Mouse (Mus musculus) mesoderm, embryonic 11.5 days (tissue): ENCODE results near the gene Olfr1411.
A peak's percentile ranks its signal among the peaks of the same experiment; 100 is the strongest.

ENCODE experiments used
- DNase-seq: peaks from one replicate; pipeline ENCODE4 v3.0.0-alpha.2; 2012; ENCODE audit warnings: low read depth, low spot score

Gene Olfr1411

GRCm38 (mm10) chr1:92594111-92594510 is at the start of gene Olfr1411:
Gene Olfr1411 (plus strand): TSS chr1:92594411.
- no peak for DNase-seq

- DNase-seq: no peak
Observed at GRCm38 (mm10) chr1:92545929-92546328, 48.3 kb upstream of the Olfr1411 start.

GRCm38 (mm10) chr1:92571022-92571421 is 23.2 kb upstream of the Olfr1411 start, which contains the start of gene Olfr1413:
Gene Olfr1413 (plus strand): TSS chr1:92571322.
- no peak for DNase-seq

DNA sequence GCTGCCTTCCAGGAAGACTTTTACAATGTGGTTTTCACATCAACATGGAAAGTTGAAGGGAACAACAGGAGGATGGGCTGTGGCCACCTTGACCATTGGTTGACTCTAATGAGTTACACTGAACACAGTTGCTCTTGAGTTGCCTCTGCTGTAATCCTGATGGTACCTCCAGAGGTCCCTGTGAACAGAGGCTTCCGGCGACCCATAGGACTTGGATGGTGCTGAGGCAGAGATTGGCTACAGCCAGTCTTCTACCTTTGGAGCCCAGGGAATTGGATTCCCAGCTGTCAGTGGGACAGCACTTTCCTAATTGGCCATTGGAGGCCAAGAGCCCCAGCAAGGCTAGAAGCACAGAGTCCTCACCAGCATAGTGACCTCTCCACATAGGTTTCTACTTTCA is 8.7 kb upstream of the Olfr1411 start, which contains the start of gene Olfr1412:
Gene Olfr1412 (plus strand): TSS at position 301 of the 400 bp plus-strand sequence.
- DNase-seq: no peak

DNA sequence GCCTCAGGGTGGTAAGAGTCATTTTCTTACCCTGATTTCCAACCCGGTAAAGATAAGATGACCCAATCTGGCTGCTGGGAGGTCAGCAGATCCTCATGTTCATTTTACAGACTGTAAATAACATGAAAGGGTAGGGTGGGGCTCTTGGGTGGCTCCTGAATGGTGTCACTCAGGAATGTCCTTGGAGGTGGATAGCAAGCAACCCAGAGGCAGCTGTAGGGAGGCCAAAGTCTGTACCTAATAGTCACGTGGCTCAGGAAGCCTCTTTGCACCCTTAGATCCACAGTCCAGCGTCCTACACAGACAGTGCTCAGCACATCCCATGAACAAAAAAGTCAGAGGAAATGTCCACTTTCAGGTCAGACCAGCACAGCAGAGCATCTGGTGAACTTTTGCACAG is 1.8 kb downstream of the Olfr1411 start:
- DNase-seq: no peak

DNA sequence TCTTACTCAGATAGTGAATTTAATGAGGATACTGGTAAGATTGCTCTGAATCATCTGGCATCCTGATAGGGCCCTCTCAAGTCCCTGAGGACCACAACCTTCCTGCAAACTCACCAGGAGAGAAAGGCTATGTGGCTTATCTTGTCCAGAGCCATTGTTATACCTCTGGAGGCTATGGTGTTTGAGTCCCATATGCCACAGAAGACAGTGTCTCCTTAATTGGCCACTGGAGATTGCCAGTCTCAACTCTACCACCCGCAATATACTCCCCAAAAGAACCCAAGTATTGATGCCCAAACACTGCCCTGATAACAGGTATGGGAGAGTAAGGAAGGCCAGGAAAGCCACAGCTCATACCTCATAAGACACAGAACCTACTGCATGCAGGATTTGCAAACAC is 11.3 kb downstream of the Olfr1411 start, which contains the start of gene Olfr1410:
Gene Olfr1410 (plus strand): TSS at position 301 of the 400 bp plus-strand sequence.
- DNase-seq: no peak

- no peak for DNase-seq
Observed at GRCm38 (mm10) chr1:92607711-92608110, 13.5 kb downstream of the Olfr1411 start.

DNA sequence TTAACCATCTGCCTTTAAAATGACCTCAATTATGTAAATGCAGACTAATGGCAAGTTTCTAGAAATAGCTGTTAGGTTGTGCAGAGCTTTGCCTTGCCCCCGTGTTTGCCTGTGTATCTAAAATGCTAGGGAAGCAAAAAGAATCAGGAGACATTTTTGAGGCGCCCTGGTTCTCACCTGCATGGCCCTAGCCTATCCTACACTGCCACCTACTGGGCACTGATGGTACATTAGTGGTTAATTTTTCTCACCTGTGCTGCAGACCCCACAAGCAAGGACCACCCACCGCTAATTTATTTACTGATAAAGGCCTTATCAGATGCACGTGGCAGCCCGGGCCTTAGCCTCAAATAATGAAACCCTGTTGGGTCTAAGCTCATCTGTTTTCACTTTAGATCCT is 16.8 kb downstream of the Olfr1411 start:
- DNase-seq: peak; percentile 70

GRCm38 (mm10) chr1:92613175-92613574 is 19.0 kb downstream of the Olfr1411 start:
- DNase-seq: no peak

GRCm38 (mm10) chr1:92614516-92614915 is 20.3 kb downstream of the Olfr1411 start:
- DNase-seq: peak; percentile 36

GRCm38 (mm10) chr1:92616046-92616445 is 21.8 kb downstream of the Olfr1411 start:
- no peak for DNase-seq

GRCm38 (mm10) chr1:92617488-92617887 is 23.3 kb downstream of the Olfr1411 start, which contains the start of gene Olfr12:
Gene Olfr12 (plus strand): TSS chr1:92617788.
- no peak for DNase-seq

DNA sequence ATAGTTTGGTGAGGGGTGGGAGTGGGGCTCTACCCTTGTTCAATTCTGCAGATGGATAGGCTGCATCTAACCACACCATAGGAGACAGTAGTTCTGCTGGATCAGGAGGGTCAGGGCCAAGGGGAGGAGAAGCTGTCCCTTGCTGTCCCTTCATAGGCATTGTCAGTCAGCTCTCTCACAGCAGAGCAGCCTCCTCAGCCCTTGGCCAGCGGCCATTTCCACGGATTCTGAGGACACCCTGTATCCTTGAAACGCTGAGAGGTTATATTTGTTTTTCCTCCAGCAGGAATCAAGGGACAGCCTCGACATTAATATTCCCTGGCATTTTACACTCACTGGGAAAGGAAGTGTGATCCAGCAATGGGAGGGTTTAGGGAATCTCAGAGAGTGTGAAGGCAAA is 24.1 kb downstream of the Olfr1411 start:
- DNase-seq: no peak

DNA sequence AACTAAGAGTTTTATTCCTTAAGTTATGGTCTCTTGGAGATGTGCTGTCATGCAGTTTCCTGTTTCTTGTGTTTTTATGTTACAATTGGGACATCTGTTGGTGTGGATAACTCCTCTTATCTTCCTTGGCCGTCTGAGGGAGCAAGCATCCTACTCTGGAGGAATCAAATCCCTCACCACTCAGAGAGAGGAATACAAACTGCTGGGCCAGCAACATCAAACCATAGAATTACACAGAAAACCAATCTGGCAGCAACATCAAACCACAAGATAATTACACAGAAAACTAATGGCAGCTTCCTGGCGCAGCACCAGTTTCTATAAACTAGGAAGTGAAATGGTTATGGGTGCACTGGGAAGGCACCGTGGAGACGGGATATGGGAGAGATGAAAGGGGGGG is 34.0 kb downstream of the Olfr1411 start:
- DNase-seq: no peak

GRCm38 (mm10) chr1:92632196-92632595 is 38.0 kb downstream of the Olfr1411 start:
- no peak for DNase-seq

DNA sequence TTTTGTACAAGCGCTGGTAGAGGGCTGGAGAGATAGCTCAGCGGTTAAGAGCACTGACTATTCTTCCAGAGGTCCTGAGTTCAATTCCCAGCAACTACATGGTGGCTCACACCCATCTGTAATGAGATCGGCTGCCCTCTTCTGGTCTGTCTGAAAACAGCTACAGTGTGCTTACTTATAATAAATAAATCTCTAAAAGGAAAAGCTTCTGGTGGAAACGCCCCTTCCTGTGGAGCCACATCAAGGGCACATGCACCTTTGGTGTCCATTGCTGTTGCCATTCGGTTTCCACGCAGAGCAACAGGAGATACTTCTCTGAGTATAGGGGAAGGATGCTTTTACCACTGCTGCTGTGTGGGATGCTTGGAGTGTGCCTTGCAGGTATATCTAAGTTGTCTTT is 38.7 kb downstream of the Olfr1411 start:
- DNase-seq: no peak

DNA sequence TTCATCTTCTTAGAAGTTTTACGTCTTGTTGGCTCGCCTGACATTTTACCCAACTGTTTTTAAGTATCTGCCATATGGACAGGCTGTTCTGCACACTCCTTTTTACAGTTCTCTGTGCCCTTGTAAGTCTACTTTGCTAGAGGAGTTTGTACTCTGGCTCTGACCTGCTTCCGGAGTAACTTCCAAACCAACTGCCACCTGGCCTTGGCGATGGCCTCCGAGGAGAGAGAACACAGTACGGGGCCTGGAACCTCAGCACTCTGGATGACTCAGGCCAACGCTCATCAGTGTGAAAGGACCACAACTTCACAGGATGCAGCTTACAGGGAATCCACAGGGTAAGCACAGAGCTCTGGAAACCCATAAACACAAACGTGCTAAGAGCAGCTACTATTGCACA is 39.5 kb downstream of the Olfr1411 start:
- no peak for DNase-seq

DNA sequence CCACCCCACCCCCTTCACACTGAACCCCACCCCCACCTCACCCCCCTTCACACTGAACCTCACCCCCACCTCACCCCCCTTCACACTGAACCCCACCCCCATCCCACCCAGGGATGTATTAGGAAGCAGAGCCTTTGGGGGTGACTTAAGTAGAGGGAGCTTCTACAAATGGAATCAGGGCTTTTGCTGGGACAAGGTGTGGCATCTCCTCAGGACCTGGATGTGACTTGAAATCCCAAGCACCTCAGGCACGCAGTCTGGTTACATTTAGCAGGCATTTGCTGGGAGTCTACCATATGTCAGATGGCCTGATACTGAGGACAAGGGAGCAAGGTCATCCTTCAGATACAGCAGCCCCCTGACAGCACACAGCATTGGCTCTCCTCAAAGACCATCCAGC is 40.4 kb downstream of the Olfr1411 start:
- no peak for DNase-seq

GRCm38 (mm10) chr1:92634976-92635599 is 40.9 kb downstream of the Olfr1411 start:
- DNase-seq: peak; percentile 47

- no peak for DNase-seq
Observed at GRCm38 (mm10) chr1:92636015-92636414, 41.8 kb downstream of the Olfr1411 start.

GRCm38 (mm10) chr1:92636676-92637075 is 42.5 kb downstream of the Olfr1411 start:
- no peak for DNase-seq

DNA sequence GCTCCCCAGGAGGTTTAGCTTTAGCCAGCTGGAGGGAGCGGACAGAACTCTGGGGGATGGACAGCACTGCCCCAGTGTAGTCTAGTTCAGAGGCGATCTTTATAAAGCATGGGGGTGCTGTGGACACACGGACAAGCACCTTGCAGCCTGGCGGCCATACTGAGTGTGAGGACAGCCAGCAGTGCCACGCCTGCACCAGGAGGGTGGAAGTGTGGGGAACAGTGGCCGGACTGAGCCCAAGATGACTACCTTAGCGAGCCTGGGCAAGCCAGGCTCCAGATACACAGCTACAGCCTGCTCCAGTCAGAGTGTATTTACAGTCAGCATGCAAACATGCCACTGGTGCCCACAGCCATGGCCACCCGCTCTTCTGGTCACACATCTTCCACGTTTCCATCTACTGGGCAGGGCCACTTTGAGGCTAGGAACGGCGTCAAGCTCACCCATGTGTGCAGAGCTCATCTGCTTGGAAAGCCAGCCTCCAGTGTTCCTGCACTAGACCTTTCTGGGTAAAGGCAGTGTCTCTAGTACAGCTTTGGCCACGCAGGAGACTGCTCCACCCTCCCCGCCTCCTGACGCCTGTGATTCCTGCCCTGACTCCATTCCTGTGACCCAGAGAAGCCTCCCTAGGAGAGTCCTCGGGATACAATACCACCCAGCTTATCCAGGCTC is 43.4 kb downstream of the Olfr1411 start:
- no peak for DNase-seq

DNA sequence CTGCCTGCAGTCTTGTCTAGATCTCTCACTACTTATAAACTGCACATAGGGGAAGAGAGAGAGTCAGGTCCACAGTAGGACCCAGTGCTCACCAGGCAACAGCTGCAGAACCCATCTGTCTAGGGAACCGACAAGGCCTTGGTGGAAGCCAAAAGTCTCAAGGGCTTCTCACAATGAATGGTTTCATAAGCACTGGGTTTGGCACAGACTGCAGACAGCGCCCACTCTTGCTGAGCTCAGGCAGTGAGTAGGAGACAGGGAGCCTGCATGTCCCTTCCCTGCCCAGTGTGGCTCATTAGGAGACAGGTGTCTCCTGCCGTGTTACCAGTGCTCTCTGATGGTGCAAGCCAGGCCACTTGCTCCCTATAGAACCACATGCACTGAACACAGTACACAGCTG is 44.0 kb downstream of the Olfr1411 start:
- DNase-seq: no peak
